Mouse (Mus musculus) neutrophil, adult 83 days (primary cell): ENCODE data around the gene Mon2. TPM values are rescaled to one million over a fixed set of nuclear protein-coding genes. Genes with fewer than 3 reads are reported as not detected.

Source experiments
- total RNA-seq, 2 experiments: library from RNA; stranded (reverse); gene quantifications; one replicate each; pipeline ENCODE4 v1.2.4; 2023

Mon2 gene
- total RNA-seq, result 10 to 100 TPM; 62.0 to 76.6 TPM

GRCm38 (mm10) chr10:123076245-123077023, at the start of gene Mon2:
Gene Mon2, minus strand, starts transcription at chr10:123076505.

Other genes with a start within 250 kb of the Mon2 start
- gene Usp15, start 120.5 kb upstream of the Mon2 start, total RNA-seq, result 100 to 1,000 TPM; 131 to 147 TPM
- gene Fam19a2, start 187.5 kb upstream of the Mon2 start, total RNA-seq, result not detected